Mouse (Mus musculus): ENCODE measurements around the gene Alad.

Gene Alad

DNA sequence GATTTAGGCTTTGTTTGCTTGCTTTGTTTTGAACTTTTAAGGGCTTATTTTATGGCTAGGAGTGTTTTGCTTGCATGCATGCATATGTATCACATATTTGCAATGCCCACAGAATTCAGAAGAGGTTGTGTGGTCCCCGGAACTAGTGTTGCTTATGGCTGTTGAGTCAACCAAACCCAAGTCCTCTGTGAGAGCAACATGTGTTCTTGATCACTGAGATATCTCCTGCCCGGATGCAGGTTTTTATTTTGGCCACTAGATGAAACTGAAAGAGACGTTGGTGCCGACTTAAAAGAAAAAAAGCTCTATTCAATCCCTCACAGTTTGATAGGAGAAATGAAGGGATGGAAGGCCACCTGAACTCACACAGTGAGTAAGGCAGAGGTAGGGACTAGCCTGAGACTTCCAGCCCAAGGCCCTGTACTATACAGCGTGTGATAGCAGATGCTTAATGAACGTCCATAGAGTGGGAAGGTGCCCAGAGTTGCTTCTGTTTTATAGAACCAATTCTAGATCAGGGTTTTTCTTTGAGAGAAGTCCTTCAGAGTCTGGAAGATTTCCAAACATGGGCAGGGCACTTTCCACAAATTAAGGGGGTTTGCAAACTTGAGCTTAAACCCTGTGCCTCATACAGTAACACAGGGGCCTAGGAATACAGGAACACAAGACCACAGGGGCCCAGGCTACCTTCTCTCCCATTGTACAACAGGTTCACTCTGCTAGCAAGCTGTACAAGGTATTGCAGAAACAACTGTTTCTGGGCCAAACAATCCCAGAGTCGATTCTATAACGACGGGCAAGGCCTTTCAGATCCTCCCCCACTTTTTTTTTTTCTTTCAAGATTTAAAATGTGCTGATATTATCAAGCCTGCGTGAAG is 1.9 kb downstream of the Alad start:
- no peak for DNase-seq

- no peak for DNase-seq
These were observed 2.7 kb downstream of the Alad start for GRCm38 (mm10) chr4:62517046-62517445.

GRCm38 (mm10) chr4:62516579-62516978 is 3.1 kb downstream of the Alad start:
- no peak for DNase-seq

DNA sequence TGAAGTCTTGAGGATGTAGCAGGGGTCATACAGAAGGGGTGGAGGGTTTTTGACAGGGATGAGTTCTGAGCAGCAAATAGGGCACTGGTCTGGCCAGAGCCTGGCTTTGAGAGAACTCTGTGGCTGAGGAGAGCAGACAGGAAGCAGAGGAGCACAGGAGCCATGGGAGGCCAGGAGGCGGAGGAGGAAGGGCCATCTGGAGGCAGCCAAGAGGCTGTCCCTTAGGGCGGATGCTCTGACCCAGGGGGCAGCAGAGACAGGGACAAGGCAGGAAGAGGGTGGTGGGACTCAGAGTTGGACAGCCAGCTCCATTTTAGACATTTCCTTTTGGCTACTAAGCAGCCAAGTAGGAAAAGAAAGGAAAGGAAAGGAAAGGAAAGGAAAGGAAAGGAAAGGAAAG is 3.6 kb downstream of the Alad start:
- no peak for DNase-seq

DNA sequence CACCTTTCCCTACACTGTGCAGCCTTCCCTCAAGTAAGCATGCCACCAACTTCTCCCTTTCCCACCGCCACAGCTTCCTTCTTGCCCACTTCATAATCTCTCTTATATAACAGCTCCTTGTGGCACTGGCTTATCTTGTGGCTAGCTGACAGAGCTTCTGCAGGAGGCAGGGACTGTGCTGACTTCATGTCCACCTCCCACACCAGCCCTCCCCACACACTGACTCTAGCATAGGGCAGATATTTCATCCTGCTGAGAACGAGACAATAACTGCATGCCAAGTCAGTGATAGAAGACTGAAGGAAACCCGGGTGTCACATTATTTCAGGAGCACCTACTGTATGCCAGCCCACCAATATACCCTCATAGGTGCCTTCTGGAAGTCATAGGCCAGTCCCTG is 4.2 kb downstream of the Alad start:
- DNase-seq: no peak

GRCm38 (mm10) chr4:62514995-62515394 is 4.7 kb downstream of the Alad start:
- DNase-seq: no peak

DNA sequence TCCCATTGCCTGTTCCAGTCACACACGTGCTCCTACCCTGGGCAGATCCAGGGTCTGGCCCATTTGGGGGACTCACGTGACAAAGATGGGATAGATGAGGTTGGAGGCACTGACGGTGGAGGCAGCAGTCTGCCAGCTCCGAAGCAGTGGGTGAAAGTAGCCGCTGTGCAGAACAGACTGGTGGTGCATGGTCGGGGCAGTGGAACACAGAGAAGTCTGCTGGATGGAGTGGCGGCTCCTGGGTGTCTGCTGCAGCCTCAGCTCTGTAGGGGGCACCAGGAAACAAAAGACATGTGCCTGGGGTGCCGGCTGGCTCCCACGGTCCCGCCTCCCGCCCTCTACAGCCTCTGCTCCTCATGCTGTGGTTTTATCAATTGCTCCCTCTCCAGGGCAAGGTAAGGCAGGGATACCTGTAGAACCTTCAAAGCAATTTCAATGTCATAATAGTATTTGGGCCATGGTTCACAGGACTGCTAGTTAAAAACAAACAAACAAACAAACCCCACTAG is 5.7 kb downstream of the Alad start:
- DNase-seq: no peak

DNA sequence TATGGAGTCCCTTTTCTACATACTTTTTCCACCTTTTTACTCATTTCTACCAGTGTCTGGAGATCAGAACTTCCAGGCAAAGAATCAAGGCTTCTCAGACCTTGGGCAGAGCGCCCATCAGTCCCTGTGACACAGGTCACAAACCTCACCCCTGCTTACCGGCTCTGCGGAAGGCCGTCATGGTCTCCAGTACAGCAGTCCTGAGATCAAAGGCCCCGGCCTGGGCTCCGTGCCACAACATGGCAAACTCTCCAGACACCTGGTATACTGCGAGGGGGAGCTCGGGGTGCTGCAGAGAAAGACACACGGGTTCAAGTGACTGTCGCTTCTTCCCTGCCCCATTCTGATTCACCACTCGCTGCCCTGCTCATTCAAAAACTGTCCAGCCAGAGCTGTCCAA is 9.8 kb downstream of the Alad start:
- no peak for DNase-seq

GRCm38 (mm10) chr4:62508839-62509238 is 10.9 kb downstream of the Alad start:
- DNase-seq: no peak

- no peak for DNase-seq
These were observed 12.9 kb downstream of the Alad start for GRCm38 (mm10) chr4:62506798-62507197.

GRCm38 (mm10) chr4:62505991-62506390 is 13.7 kb downstream of the Alad start:
- DNase-seq: no peak

GRCm38 (mm10) chr4:62503374-62503970 is 16.2 kb downstream of the Alad start, which contains the start of gene Hdhd3:
Gene Hdhd3 (minus strand): TSS chr4:62503467.
- no peak for DNase-seq

- no peak for DNase-seq
These were observed 16.7 kb downstream of the Alad start for GRCm38 (mm10) chr4:62502969-62503368.

GRCm38 (mm10) chr4:62501964-62502732 is 17.6 kb downstream of the Alad start:
- peak; percentile 92 for DNase-seq

DNA sequence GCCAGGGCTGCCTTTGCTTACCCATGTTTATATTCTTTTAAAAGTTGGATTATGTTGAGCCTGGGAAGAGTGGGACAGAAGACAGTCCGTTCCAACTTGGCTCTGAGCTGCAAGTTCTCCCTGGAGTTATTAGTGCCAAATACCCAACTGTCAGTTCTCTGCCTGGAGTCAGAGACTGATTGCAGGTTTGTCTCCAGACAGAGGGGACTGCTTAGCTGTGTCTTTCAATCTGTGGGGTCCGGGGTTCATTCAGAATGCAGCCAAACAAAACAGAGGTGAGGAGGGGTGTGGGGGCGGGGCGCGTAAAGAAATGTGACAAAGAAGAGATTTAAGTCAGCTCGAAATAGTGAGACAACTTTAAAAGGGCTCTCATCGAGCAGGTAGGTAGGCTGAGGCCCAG is 18.2 kb downstream of the Alad start:
- no peak for DNase-seq

DNA sequence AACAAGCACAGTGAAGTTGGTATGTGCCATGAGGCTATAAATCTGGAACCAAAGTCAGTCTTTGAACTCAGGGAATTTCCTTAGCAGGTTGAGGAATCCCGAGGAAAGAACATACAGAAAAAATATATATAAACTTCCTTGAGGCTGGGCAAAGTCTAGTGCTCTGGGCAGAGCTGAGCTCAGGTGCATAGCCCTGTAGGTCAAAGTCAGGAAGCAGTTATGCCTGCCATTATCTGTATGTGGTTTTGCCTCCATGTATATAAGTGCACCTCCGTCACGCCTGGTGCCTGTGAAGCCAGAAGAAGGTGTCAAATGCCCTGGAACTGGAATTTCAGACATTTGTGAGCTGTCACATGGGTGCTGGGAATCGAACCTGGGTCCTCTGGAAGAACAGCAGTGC is 18.9 kb downstream of the Alad start:
- DNase-seq: no peak

DNA sequence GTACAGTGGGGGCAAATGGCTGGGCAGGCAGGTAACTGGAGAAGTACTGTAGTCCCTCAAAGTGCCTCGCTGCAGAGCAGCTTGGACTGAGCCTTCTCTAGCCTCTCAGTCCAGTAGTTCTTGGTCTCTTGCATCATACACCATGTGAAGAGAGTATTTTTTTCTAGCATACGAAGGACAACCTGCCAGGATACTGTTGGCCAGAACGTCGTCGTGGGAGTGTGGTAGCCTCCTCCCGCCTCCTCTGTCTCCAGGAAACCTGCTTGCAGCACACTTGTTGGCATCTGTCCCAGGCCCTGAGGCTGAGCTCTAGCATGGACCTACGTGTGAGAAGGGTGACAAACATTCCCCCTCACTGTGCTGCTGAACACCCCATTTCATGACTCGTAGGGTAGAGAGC is 22.9 kb downstream of the Alad start:
- DNase-seq: peak; percentile 65

DNA sequence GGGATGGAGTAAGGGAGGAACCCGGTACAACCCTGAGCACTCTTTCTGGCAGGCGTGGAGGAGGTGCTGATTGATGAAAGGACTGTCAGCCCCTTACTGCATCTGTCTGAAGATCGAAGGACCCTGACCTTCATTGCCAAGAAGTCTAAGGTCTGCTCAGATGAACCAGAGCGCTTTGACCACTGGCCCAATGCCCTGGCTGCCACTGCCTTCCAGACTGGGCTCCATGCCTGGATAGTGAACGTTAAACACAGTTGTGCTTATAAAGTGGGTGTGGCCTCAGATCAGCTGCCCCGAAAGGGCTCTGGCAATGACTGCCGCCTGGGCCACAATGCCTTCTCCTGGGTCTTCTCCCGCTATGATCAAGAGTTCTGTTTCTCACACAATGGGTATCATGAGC is 23.8 kb downstream of the Alad start:
- DNase-seq: no peak

- no peak for DNase-seq
These were observed 25.5 kb downstream of the Alad start for GRCm38 (mm10) chr4:62494230-62494629.

- DNase-seq: peak; percentile 60
These were observed 27.0 kb downstream of the Alad start for GRCm38 (mm10) chr4:62492682-62493081.

DNA sequence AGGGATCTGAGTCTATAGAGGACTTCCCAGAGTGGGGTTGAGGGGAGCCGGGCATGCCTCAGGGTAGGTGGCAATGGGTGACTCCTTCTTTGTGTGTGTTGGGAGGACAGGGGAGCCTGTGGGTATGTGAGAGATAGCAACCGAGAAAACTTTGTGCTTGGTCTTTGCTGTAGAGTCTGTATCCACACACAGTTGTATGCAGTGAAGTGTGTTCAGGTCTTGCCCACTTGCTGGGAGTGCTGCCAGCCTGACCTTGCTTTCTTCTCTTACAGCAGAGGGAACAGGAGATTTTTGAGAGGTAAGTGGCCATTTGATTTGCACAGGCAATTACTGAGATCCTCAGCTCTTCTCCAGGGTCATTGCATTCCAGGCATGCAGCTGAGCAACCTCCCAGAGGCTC is 31.8 kb downstream of the Alad start:
- no peak for DNase-seq

GRCm38 (mm10) chr4:62487172-62487571 is 32.5 kb downstream of the Alad start:
- DNase-seq: no peak

DNA sequence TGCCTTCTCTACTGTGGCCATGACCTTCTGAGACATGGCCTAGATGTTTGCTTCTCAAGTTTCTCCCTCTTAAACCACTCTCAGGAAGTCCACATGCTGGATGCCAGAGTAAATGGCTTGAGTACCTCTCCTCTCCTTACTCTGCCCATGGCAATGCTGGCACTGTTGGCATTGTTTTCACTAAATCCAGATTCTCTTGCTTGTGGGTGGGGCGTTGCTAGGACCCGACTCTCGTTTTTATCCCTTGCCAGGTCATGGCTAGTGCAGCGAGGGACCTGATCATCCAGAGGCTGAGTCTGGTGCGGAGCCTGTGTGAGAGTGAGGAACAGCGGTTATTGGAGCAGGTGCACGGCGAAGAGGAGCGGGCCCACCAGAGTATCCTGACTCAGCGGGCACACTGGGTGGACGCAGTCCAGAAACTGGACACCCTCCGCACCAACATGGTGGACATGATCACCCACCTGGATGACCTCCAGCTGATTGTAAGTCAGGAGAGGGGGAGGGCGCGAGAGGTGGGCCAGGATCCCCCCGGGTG is 33.5 kb downstream of the Alad start:
- DNase-seq: no peak
